Mouse (Mus musculus): ENCODE measurements around the gene Sult6b1.

Sult6b1 gene

DNA sequence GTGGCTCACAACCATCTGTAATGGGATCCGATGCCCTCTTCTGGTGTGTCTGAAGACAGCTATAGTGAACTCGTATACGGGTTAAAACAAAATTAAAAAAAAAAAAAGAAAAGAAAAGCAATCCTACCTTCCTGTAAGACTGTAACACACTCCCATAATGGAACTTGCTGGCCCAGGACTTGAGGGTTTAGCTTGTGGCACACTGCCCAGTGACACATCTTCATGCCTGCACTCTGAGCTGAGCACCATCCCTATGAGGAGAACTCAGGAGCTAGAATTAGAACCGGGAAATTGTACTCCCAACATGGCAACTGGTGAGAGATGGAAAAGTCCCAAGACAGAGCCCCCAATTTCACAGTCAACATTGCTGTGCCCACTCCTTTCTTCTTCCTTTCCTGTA is 23.5 kb downstream of the Sult6b1 start:
- no peak for DNase-seq

DNA sequence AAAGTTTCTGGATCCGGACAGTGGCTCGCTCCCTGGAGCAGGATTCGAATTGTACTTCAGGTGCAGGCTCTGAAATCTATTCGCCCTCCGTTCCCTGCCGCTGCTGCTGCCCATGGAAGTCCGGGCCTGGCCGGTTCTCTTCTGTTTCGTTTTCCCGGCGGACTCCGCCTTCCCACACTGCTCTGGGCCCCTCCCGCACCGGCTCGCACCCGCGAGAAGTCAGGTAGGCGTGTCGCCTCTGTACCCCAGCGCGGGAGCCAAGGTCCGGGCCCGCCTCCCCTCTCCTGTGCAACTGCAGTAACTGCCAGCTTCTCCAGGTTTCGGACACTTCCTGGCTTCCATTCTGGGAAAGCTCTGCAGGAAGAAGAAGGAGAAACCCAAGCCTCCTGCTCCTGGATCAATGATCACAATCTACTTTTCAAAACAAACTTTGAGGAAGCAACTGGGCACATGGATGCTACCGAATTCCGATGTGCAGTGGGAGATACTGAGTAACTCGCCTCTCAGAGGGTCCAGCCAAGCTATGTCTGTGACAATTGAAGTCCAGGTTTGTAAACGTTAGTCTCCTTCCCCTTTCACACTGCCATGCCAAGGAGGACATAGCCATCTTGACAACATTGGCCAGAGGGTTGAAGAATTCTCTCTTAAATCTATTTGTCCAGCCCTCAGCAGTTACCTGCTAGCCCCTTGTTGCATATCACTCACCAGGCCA is 24.2 kb downstream of the Sult6b1 start, which contains the start of gene Eif2ak2:
Gene Eif2ak2 (minus strand): TSS at position 173 of the 712 bp plus-strand sequence.
- DNase-seq, result peak; percentile 68 to 71

DNA sequence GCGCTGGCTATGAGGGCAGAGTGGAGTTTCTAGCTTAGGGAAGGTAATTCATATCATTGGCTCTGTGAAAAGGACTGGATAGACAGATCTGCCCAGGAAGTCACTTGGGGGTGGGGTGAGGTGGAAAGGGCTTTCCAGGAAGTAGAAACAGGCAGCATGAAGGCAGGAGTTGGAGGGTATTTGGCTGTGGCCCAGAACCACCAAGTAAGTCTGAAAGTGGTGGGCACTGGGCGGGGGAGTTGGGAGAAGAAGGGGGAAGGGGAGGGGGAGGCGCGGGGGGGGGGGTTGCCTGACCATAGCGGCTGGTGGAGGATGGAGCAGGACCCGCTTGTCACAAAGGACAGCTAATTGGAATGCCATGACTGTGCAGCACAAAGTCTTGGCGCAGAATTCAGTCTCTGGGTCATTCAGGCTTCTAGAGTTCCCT is 24.9 kb downstream of the Sult6b1 start:
- peak in 1 of 2 experiments; percentile 20 for DNase-seq

DNA sequence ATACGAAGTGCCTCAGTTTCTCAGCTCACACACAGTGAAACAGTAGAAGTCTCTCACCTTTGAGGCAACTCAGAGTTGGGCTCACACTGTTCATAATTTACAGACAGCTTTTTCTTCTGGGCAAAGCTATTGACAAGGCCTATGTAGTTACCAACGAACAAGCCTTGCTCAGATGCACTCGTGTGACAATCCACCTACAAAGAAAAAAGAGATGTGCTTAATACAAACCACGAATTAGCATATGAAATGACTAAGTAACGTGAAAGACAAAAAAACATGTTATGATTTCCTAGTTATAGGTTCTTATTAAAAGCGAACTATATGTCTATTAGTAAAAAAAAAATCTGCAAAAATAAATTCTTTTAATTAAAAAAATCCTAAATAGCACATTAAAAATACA is 32.9 kb downstream of the Sult6b1 start:
- DNase-seq, result no peak

DNA sequence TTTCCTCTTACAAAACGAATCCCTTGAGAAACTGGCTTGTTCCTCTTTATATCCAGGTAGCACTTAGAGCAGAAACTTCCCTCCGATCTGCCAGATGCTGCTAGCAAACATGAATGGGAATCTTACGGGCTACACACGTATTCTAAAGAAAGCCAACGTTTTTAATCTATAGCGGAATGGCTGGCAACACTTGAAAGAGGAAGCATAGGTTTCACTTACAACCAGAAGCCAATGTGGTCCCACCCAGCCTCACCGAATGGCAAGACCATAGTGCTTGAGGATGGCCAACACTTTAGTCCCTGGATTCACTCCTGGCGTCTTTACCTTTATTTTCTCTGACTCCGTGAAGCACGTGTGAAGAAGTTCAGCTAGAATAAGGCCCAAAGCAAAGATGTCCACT is 50.5 kb downstream of the Sult6b1 start:
- DNase-seq, result no peak

DNA sequence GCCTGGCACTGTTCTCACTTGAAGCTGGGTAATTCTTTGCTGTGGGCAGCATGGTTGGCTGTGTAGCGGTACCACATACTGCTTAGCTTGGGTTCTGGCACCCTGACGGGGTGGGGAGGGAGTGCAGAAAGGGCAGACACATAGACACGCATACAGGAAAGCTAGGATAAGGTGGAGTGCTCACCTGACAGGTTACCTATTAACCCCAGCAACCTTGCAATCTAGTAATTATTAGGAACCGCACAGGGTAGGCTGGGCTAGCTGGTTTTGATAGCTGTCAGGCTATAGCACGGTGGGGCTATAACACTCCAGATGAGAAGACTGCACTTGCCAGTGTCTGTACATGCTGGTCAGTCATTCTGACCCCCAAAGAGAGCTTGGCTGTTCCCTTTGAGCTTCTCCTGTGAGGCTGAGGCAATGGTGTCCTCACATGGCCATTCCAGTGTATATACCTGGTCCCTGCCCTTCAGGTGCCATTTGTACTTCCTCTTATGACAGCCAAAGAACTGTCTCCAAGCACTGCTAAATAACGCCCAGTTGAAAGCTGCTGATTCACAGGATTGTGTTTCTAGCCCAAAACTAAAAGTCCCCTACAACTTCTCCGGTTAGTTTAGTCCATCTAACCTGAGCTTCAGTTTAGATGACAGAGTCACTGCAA is 64.4 kb downstream of the Sult6b1 start:
- no peak for DNase-seq

DNA sequence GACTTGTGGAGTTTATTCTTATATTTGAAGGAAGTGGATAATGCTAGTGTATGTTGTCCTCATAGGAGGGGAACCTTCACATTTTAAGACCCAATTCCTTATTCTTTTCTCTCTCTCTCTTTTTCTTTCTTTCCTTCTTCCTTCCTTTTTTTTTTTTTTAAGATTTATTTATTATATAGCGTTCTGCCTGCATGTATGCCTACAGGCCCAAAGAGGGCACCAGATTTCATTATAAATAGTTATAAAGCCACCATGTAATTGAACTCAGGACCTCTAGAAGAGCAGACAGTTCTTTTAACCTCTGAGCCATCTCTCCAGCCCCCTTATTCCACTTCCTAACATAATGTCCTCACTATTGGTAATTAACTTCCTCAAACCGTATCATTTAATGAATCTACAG is 70.7 kb downstream of the Sult6b1 start:
- no peak for DNase-seq

DNA sequence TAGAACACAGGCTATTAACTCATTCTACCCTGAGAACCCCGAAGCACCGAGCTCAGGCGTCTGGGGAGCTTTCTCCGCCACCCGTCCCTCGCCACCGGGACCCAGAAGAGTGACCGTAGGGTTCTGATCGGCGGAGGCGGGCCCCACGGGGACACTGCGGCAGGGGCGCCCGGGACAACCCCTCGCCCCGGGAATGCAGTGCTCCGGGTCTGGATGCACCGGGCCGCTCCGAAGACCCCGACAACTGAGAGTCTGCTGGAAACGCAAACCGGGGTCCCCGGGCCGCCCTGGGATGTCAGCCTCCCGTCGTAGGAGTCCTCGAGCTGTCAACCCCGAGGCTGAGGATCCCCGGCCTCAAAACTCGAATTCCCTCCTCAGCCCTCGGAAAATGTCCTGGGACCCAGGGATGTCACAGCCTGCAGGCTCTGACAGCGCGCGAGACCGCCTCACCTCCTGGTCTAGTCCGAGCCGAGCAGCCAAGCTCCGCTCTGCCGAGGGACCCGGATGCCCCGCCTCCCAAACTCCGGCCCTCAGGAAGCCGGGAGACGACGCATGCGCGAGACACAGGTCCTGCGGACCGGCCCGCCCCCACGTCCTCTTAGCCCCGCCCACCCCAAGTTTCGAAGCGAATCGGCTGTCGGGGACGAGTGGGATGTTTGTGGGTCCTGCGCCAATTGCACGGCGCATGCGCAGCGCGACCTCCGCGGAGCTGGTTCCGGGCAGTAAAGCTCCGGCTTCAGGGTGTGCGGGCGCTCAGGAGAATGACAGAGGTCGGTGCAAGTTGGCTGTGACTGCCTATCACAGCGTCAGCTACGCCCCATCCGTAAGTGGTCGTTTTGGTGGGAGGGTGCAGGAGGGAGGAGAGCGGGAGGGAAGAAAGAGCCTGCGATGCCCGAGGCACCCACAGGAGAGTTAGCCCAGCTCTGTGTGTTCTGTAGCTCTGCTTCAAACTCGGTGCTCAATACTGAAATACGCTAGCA is 71.6 kb downstream of the Sult6b1 start, which contains the start of the genes Heatr5b and Gpatch11:
Gene Heatr5b (minus strand): TSS at position 509 of the 980 bp plus-strand sequence.
Gene Gpatch11 (plus strand): TSS at position 712 of the 980 bp plus-strand sequence.
- peak; percentile 100 for DNase-seq

Data from cerebellum, postnatal 14 days (tissue).